Mouse (Mus musculus): Measurements from ENCODE around the gene Plin1. TPM values are rescaled to one million over a fixed set of nuclear protein-coding genes. Genes with fewer than 3 reads are reported as not detected.

Gene Plin1
- polyA plus RNA-seq, 1 experiment, result not detected

DNA sequence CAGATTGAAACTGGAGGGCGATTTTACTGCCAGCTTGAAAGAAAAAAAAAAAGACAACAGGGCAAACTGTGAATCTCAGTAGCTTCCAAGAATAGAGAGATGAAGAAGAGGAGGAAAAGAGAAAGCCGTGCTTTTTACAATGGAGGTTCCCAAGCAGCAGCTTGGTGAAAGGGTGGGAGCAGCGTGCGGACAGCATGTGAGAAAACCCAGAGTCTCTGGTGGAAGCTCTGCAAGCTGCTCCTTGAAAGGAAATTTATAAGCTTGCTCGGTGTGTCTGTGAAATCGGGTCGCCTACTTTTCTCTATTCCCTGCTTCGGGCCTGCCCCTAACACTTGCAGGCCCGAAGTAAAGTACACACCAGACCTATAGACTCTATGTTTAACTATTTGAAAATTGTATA lies 11.3 kb upstream of the Plin1 start:
- TF ChIP-seq GATA1 (IDR thresholded peaks at IDR 0.05; ENCODE audit: low read length), result no peak

DNA sequence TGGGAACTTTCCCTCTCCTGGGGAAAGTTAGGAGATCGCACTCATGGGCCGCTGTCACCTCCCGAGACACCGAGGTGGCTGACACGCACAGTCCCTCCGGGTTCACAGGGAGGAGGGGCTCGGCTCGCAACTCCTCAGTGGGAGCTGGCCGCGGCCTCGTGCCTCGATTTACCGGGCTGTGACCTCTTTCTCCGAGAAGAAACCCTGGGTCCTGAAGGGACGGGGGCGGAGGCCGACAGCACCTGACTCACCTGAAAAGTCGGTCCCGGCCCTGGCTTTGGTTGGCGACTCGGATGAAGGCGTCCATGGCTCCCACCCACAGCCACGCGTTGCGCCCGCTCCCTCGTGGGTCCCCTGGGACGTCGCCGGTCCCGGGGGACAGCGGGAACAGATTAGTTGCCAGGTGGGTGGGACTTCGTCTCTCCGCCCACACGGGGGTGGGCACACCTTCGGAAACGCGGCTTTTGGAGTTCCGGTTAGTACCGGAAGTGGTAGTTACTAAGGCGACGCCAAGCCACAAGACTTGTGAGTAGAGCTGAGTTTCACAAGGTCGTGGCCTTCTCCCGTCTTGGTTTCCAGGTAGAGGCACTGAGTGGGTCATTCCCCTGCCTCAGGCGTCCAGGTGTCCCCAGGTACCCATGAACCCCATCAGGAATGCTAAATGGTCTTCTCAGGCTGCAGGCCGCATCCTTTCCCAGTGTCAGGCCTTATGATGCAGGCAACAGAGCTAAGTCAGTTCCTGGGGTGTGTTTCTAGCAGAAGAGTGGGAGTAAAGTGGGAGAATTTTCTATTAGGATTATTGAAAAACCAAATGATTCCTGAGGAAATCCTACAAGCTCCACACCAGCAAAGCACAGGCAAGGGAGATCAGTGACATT lies 10.2 kb upstream of the Plin1 start, which contains the start of the genes Pex11a and Wdr93:
TSS of gene Pex11a (minus strand) at position 473 of the 878 bp plus-strand sequence.
TSS of gene Wdr93 (plus strand) at position 505 of the 878 bp plus-strand sequence.
- no peak for TF ChIP-seq GATA1 (IDR thresholded peaks at IDR 0.05; ENCODE audit: low read length)

DNA sequence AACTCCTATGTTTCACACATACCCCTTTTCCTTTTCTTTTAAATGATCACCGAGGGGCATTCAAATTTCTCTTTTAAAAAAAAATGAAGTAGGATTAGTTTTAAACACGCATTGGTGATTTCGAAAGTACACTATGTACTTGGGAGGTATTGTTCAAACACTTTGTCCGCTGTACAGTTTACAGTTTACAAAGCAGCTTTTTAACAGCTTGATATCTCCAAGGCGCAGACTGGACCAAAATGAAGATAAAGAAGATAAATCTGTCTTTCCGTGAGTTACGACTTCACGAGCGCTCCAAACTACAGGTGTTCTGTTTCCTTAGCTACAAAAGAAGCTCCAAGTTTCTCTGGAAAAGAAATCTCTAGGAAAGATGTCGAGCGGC lies 9.6 kb upstream of the Plin1 start:
- TF ChIP-seq GATA1 (IDR thresholded peaks at IDR 0.05; ENCODE audit: low read length), result no peak

DNA sequence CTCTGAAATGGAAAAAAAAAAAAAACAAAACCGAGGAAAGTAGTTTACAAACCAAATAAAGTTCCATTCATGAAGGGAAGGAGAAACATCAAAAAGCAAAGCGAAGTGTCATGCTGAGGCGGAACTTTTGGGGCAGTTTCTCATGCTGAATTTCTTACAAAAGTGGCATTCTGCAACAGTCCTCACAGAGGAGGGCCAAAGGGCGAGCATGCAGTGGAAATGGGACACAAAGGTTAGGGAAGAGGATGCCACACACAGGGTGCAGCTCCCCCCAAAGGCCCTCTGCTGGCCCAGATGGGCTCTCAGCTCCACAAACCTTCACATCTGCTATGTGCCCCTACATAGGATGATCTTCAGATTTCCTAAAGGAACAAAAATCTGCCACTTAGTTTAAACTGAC lies 7.6 kb upstream of the Plin1 start:
- TF ChIP-seq GATA1 (IDR thresholded peaks at IDR 0.05; ENCODE audit: low read length), result no peak

DNA sequence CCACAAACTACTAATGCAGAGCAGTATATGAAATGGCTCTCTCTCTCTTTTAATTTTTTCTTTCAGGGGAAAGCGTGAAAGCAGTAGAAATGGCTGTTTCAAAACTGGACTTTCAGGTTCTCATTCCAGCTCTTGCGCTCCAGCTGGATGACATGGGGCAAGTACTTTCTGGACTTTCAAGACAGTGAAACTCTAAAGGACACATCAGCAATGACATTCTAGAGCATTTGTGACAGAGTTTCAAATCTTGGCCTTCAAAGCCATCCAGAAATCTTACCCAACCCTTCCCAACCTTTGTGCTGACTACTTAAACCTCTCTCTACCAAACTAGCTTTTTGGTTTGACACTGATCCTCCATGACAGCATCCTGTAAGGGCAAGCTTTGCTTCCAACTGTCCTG lies 6.2 kb upstream of the Plin1 start:
- TF ChIP-seq GATA1 (IDR thresholded peaks at IDR 0.05; ENCODE audit: low read length), result no peak

DNA sequence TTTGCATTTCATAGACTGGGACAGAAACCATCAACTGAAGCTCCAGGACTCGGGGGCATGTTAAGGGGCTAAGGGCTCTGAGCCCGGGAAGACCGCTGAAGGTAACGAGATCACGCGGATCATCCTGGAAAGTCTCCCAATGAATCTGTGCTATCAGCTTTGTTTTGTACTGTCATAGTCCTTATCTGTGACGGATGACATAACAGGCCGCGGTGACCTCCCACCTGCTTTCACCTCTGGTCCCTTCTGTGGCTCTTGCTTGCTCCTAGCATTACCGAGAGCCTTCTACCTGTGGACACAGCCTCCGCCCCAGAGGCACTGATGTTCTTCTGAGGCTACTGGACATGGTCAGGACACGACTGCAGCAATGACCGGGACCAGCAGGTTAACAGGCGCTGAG lies 3.8 kb upstream of the Plin1 start:
- TF ChIP-seq GATA1 (IDR thresholded peaks at IDR 0.05; ENCODE audit: low read length), result no peak

DNA sequence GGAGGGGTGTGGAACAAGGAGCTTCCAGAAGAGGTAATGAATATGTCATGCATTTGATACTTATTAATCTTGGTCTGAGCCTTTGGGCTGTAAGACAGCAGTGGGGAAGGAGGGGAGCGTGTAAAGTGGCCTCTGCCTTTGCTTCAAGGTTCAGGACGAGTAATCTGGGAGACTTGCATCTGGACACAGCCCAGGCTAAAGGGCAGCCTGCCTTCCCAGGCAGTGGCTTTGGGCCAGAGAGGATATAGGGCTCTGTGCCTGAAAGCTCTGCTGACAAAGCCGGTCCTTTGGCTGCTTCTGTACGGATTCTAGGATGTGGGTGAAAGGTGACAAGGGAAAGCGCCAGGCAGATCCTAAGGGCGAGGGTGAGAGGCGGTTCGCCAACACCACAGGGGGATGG lies 1.9 kb upstream of the Plin1 start:
- no peak for TF ChIP-seq GATA1 (IDR thresholded peaks at IDR 0.05; ENCODE audit: low read length)

DNA sequence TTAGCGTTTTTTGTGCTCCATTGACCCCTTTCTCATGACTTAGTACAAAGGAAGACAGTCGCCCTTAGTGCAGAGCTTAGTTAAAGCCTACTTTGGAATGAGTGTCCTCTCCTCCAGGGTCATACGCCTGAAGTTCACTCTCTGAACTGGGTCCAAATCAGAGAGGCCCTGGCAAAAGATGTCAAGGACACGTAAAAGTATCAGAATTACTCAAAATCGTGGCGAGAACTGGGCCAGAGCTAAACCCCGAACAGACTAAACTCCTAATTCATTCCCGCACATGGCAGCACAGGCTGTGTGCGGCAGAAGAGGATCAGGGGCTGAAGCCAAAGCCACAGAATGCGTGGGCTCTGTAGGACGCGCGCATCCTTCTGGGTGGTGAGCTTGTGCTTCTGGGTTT lies 1.3 kb downstream of the Plin1 start:
- TF ChIP-seq GATA1 (IDR thresholded peaks at IDR 0.05; ENCODE audit: low read length), result no peak

DNA sequence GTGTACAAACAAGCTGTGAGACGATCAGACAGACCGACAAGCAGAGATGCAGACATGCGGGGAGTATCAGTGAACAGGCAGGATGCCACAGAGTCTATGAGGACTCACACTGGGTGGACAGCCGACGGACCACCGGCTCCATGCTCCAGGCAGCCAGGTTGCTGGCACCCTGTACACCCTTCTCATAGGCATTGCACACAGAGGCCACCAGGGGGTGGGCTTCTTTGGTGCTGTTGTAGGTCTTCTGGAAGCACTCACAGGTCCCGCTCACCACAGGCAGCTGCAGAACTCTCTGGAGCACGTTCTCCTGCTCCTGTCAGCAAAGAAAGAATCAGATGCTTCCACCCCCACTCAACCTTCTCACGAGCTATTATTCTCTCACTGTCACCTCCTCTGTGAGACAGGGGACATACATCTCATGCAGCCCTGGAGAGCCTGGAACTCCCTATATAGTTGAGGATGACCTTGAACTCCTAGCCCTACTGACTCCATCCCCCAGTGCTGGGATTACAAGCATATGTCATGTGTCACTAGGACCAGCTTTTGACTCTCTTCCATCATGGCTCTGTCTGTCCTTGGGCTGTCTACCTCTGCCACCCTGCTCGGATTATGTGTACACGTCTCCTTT lies 2.8 kb downstream of the Plin1 start:
- no peak for TF ChIP-seq GATA1 (IDR thresholded peaks at IDR 0.05; ENCODE audit: low read length)

DNA sequence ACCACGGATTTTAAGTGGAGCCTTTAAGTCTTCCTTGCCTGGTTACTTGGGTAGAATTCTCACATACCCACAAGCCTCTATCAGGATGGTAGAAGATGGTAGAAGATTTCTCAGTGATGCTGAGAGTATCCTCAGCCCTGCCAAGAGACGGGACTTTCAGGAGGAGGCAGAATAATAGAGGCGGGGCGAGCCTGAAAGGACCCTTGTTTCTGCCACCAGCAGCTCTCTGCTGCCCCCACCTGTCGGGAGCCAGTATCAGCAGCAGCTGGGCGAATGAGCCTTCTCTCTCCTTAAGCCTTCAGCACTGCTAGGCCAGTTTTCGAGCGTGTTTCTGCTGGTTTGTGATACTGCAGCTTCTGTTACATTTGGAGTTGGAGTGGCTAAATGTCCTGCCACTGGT lies 3.5 kb downstream of the Plin1 start:
- TF ChIP-seq GATA1 (IDR thresholded peaks at IDR 0.05; ENCODE audit: low read length), result no peak

DNA sequence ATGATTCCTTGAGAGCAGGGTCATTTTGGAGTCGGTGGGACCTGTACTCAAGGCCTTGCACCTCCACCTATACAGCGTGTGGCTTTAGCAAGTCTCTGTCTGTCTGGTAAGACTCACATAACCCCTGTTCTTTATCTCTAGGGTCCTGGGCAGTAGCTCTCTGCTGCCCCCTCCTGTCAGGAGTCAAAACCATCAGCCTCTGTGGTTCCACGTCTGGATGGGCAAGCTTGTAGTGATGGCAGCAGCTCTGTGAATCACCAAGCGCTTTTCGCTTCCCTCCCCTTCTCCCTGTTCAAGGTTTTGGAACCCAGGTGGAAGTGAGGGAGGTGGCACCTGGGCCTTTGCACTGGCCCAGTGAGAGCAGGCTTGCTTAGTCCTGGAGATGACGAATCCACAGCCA lies 4.5 kb downstream of the Plin1 start:
- TF ChIP-seq GATA1 (IDR thresholded peaks at IDR 0.05; ENCODE audit: low read length), result no peak

DNA sequence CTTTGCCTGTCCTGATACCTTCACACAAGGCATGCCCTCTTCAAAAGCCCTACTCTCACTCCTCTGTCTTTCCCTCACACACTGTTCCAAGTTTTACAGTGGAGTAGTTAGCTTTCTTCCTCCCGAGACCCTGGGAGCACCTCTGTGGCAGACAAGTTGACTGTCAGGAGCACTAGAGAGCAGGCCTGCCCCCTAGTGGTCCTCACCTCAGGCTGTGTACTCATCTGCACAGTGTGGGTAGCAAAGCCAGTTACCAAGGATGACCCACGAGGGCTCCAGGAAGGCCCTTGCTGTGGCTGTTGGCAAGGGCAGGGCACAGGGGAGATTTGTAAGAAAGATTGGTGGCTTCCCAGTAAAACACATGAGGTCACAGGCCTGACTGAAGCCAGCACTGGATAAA lies 5.6 kb downstream of the Plin1 start:
- no peak for TF ChIP-seq GATA1 (IDR thresholded peaks at IDR 0.05; ENCODE audit: low read length)

DNA sequence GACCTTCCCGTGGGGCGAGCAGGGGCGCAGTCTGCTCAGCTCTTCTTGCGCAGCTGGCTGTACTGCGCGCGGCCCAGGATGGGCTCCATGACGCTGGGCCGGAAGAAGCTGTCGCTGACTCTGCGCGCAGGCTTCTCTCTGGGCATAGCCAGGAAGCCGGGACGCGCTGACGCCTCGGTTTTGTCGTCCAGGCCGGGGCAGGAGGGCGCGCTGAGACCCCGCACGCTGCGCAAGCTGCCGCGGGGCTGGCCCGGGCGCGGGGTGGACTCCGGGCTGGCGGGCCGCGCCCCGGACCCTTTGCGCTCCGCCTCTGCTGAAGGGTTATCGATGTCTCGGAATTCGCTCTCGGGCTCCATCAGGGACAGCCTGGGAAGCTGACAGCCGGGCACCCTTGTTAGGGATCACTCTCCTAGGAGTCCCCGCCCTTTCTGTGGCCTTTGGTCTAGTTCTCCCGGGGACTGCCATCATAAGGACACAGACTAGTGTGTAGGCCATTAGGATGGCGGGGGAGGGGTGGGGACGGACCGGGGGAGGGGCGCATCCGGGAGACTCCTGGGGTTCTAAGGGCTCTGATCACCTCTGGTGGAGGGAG lies 11.2 kb downstream of the Plin1 start:
- no peak for TF ChIP-seq GATA1 (IDR thresholded peaks at IDR 0.05; ENCODE audit: low read length)

DNA sequence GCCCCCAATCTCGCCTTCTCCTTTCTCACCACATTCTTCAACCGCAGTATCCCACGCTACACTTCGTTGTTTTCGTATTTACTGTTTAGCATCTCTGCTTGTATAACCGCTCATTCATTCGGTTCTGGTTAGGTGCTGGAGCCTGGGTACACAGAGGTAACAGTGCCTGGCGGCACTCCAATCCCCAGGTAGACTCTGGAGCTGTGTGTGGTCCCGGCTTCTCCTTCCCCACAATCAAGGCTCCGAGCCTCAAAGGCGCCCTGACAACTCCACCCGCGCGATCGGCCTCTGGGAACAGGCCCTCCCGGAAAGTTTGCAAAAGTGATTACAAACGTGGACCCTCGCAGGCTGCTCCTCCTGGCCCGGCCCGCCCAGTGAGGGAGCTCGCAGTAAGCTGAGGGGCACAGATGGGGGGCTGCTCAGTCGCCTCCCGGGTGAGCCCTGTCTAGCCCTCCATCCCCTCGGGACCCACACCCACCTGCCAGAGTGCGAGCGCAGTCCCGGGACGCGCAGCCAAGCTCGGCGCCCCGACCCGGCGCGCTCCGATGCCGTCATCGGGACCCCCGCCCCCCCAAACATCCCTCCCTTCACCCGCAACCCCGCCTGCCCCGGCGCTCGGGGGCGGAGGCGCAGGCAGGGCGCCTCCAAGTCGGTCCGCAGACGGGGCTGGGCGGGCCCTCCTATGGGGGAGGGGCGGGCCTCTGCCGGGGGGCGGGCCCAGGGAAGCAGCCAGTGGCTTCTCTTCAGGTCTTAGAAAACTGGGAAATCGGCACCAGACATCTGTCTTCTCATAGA lies 17.3 kb downstream of the Plin1 start, which contains the start of gene Kif7:
TSS of gene Kif7 (minus strand) at position 534 of the 795 bp plus-strand sequence.
- TF ChIP-seq GATA1 (IDR thresholded peaks at IDR 0.05; ENCODE audit: low read length), result no peak

DNA sequence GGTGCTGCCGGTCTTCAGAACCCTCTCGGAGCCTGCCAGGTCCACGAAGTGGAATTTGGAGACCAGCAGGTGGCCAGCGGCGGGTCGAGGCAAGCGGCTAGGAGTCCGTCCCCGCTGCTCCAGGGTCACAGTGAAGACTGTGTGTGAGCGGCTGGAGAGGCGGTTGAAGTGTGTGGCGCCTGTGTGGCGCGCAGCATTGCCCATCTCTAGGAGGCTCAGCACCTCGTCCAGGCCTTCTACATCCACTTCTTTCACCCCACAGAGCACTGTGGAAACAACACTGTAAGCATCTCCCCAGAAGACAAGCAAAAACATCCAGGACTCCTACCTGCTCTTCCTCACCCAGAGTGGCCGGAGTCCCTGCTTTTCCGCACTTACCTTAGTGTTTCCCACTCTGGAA lies 21.9 kb downstream of the Plin1 start:
- no peak for TF ChIP-seq GATA1 (IDR thresholded peaks at IDR 0.05; ENCODE audit: low read length)

Measured in G1E-ER4 (cell line).